Mouse (Mus musculus) forebrain, embryonic 12.5 days (tissue): Measurements from ENCODE around the gene Cpne9. TPM values are rescaled to one million over a fixed set of nuclear protein-coding genes. Genes with fewer than 3 reads are reported as not detected.

Experiments
- ATAC-seq: fragments of 200-750 bp; cut with Nextera tagmentation; 2 replicates; pipeline ENCODE4 v1.8.0; 2017; ENCODE audit warnings: moderate TSS enrichment; ENCODE audit not compliant: low FRiP score
- H3K27ac ChIP-seq: fragments of 300-500 bp; sonication (generic); 2 replicates; pipeline ENCODE4 v1.5.1; 2016; ENCODE audit warnings: mild to moderate bottlenecking
- H3K27me3 ChIP-seq: fragments of 300-500 bp; sonication (generic); 2 replicates; pipeline ENCODE4 v1.6.1; 2016; ENCODE audit warnings: mild to moderate bottlenecking
- H3K36me3 ChIP-seq: fragments of 300-500 bp; sonication (generic); replicated peaks from 2 replicates; pipeline ENCODE4 v1.6.1; 2016; ENCODE audit warnings: mild to moderate bottlenecking
- H3K4me1 ChIP-seq: fragments of 300-500 bp; sonication (generic); 2 replicates; pipeline ENCODE4 v1.6.1; 2016
- H3K4me2 ChIP-seq: fragments of 300-500 bp; sonication (generic); 2 replicates; pipeline ENCODE4 v1.6.1; 2016; ENCODE audit warnings: mild to moderate bottlenecking, moderate library complexity
- H3K4me3 ChIP-seq: fragments of 300-500 bp; sonication (generic); replicated peaks from 2 replicates; pipeline ENCODE4 v1.5.1; 2016; ENCODE audit warnings: mild to moderate bottlenecking
- H3K9ac ChIP-seq: fragments of 300-500 bp; sonication (generic); 2 replicates; pipeline ENCODE4 v1.6.1; 2016; ENCODE audit warnings: mild to moderate bottlenecking
- H3K9me3 ChIP-seq: fragments of 300-500 bp; sonication (generic); 2 replicates; pipeline ENCODE4 v1.6.1; 2016
- WGBS: fragments of 180-500 bp; shearing (Covaris S2); methylation state at CpG from one replicate; pipeline ENCODE4 v1.1.7; 2016; 5-methylcytosine and 5-hydroxymethylcytosine counted together
- polyA plus RNA-seq: library from polyadenylated mRNA; unstranded; fragments of >200 nt; fragmentation: Nextera tagmentation; extraction: Ambion mirVana; gene quantifications from 2 replicates; pipeline ENCODE4 v1.2.1, GENCODE M21; 2016

Gene Cpne9
- polyA plus RNA-seq, 1 experiment from 2014 or later: 0.34 TPM

DNA sequence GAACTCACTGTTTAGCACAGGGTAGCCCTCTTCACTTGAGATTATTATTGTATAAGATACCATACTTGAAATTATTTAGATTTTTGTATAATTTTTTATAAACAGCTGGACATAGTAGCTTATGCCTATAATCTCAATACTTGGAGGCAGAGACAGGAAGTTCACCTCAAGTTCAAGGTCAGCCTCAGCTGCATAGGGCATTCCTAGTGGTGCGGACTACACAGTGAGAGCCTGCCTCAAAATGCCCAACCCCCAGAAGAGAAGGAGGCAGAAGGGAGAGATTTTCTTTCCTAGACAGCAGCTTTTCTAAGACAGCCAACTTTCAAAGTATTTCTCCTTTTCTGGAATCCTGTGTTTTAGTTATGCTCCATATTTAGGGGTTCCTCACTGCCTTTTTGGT, 69.1 kb downstream of the Cpne9 start:
- H3K9me3 ChIP-seq: no peaks in the 10 kb centered on the region
- no peak for ATAC-seq
- H3K4me3 ChIP-seq: no peak overlapping the region
- no peak overlapping the region for H3K9ac ChIP-seq
- no peaks in the 10 kb centered on the region for H3K27me3 ChIP-seq
- no peak overlapping the region for H3K27ac ChIP-seq
- WGBS: 82% methylated on average over 1 of the region's 1 CpGs
- H3K4me2 ChIP-seq: no peak overlapping the region
- H3K36me3 ChIP-seq: no peaks in the 10 kb centered on the region
- H3K4me1 ChIP-seq: no peaks in the 10 kb centered on the region

- Histone ChIP-seq H3K4me1 (no peaks in the 10 kb centered on the region), H3K27me3 (no peaks in the 10 kb centered on the region), H3K9ac (no peak overlapping the region), H3K4me2 (no peak overlapping the region), H3K4me3 (no peak overlapping the region), H3K27ac (no peak overlapping the region), H3K9me3 (no peaks in the 10 kb centered on the region), H3K36me3 (no peaks in the 10 kb centered on the region)
- no peak for ATAC-seq
- 62% methylated on average over 10 of the region's 10 CpGs for WGBS
These were observed 69.5 kb downstream of the Cpne9 start for GRCm38 (mm10) chr6:113351653-113352052.

DNA sequence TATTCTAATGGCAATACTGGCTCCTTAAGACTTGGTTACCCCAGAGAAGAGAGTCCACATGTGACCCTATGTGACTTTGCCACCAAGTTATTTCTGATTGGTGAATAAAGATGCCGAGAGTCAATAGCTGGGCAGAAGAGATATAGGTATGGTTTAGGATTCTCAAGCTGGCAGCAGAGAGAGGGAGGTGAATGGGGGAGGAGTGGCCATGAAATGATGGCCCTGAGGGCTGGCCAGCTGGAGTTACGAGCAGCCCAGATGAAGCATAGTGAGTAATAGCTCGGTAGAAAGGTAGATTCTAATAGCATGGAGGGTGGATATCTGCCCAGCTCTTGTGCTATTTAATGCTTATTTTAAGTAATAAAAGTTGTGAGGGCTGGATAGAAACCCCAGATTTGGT, 70.7 kb downstream of the Cpne9 start:
- Histone ChIP-seq H3K27ac (no peak overlapping the region), H3K4me3 (no peak overlapping the region), H3K27me3 (no peaks in the 10 kb centered on the region), H3K36me3 (no peaks in the 10 kb centered on the region), H3K9ac (no peak overlapping the region), H3K4me2 (no peak overlapping the region), H3K9me3 (no peaks in the 10 kb centered on the region), H3K4me1 (no peaks in the 10 kb centered on the region)
- ATAC-seq: no peak
- 79% methylated on average over 3 of the region's 3 CpGs for WGBS

DNA sequence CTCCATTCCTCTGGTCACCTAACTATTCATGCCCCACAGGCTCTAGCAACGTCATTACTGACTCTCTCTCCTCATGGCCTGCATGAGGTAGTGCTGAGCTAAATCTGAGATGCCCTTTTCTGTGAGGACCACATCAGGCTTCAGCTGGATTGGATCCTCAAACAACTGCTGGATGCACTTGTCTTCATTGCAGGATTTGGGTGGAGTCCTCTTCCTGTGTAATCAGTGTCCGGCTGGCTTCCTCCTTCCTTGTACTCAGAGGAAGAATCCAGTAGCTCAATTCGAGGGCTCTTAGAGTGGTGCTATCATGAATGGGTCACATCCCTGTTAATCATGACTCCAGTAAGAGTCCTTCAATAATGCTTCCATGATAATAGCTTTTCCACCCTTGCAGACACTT, 71.6 kb downstream of the Cpne9 start:
- H3K36me3 ChIP-seq: no peaks in the 10 kb centered on the region
- no peak overlapping the region for H3K9ac ChIP-seq
- ATAC-seq: no peak

More for the DNA sequence above, 71.6 kb downstream of the Cpne9 start:
- Histone ChIP-seq H3K4me1 (no peaks in the 10 kb centered on the region), H3K27me3 (no peaks in the 10 kb centered on the region), H3K4me3 (no peak overlapping the region), H3K9me3 (no peaks in the 10 kb centered on the region), H3K27ac (no peak overlapping the region), H3K4me2 (no peak overlapping the region)
- 73% methylated on average over 3 of the region's 3 CpGs for WGBS

Other genes starting within 250 kb of the Cpne9 start
- gene Thumpd3, start 236.1 kb upstream of the Cpne9 start, polyA plus RNA-seq: 66.5 and 68.4 TPM in 2 replicates
- gene Setd5, start 204.9 kb upstream of the Cpne9 start, polyA plus RNA-seq: 63.9 and 64.1 TPM in 2 replicates
- 30.6 and 35.4 TPM in 2 replicates for gene Lhfpl4, start 86.9 kb upstream of the Cpne9 start, polyA plus RNA-seq
- gene Mtmr14, start 44.5 kb upstream of the Cpne9 start, polyA plus RNA-seq: 46.2 and 50.0 TPM in 2 replicates
- gene Brpf1, start 24.8 kb downstream of the Cpne9 start, polyA plus RNA-seq: 30.6 and 34.7 TPM in 2 replicates
- gene Ogg1, start 44.7 kb downstream of the Cpne9 start, polyA plus RNA-seq: 13.6 and 13.7 TPM in 2 replicates
- 57.9 and 59.1 TPM in 2 replicates for gene Camk1, start 61.7 kb downstream of the Cpne9 start, polyA plus RNA-seq
- gene Tada3, start 95.6 kb downstream of the Cpne9 start, polyA plus RNA-seq: 67.6 and 70.7 TPM in 2 replicates
- 327 and 333 TPM in 2 replicates for gene Arpc4, start 95.8 kb downstream of the Cpne9 start, polyA plus RNA-seq
- 6.5 and 7.0 TPM in 2 replicates for gene Ttll3, start 107.0 kb downstream of the Cpne9 start, polyA plus RNA-seq
- gene Rpusd3, start 137.0 kb downstream of the Cpne9 start, polyA plus RNA-seq: 23.8 and 28.1 TPM in 2 replicates
- not detected in 2 replicates for gene Cidec, start 153.5 kb downstream of the Cpne9 start, polyA plus RNA-seq
- gene Jagn1, start 160.3 kb downstream of the Cpne9 start, polyA plus RNA-seq: 68.5 and 71.3 TPM in 2 replicates
- 0.46 and 0.55 TPM in 2 replicates for gene Il17re, start 176.2 kb downstream of the Cpne9 start, polyA plus RNA-seq
- 1.6 and 2.2 TPM in 2 replicates for gene Il17rc, start 189.1 kb downstream of the Cpne9 start, polyA plus RNA-seq
- 39.6 and 43.1 TPM in 2 replicates for gene Creld1, start 201.0 kb downstream of the Cpne9 start, polyA plus RNA-seq
- 2.3 and 2.4 TPM in 2 replicates for gene Prrt3, start 219.6 kb downstream of the Cpne9 start, polyA plus RNA-seq
- 77.4 and 78.5 TPM in 2 replicates for gene Emc3, start 249.3 kb downstream of the Cpne9 start, polyA plus RNA-seq
- 15.9 and 18.8 TPM in 2 replicates for gene Fancd2, start 249.4 kb downstream of the Cpne9 start, polyA plus RNA-seq